Mouse (Mus musculus): ENCODE results near the gene Ehd1. TPM values are rescaled to one million over a fixed set of nuclear protein-coding genes. Genes with fewer than 3 reads are reported as not detected.
A peak's percentile ranks its signal among the peaks of the same experiment; 100 is the strongest.

The Ehd1 gene
- polyA plus RNA-seq, 1 experiment from 2014 or later = 70.0 TPM

DNA sequence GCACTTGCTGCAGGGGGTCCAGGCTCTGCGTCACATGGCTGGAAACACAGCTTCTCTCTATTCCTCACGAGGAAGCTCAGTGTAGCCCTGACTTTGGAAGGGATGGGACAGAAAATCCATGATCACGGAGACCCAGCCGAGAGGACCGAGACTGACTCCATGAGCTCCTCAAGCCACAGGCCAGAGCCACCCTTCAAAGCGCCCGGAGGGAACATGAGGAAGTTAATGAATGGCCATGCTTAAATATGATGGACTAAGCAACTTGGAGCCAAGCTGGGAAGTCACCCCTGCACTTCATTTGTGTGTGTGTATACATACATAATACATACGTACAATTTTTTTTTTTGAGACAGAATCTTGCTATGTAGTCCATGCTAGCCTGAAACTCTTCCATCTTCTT is 5.3 kb upstream of the Ehd1 start:
- Histone ChIP-seq H3K4me1 (peaks cover 14% of the 10 kb centered on the region), H3K9me3 (no peaks in the 10 kb centered on the region), H3K4me3 (no peak overlapping the region), H3K36me3 (no peaks in the 10 kb centered on the region), H3K9ac (peak overlapping the region; percentile 44; the same call in 1 of the 2 replicates), H3K27ac (replicated peaks) (no peak overlapping the region), H3K4me2 (no peak overlapping the region), H3K27me3 (replicated peaks) (peaks cover 20% of the 10 kb centered on the region)
- no peak for ATAC-seq (ENCODE audit: extremely low read depth, insufficient number of reproducible peaks, low FRiP score, low TSS enrichment)
- WGBS = 37% methylated on average over 8 of the region's 8 CpGs

DNA sequence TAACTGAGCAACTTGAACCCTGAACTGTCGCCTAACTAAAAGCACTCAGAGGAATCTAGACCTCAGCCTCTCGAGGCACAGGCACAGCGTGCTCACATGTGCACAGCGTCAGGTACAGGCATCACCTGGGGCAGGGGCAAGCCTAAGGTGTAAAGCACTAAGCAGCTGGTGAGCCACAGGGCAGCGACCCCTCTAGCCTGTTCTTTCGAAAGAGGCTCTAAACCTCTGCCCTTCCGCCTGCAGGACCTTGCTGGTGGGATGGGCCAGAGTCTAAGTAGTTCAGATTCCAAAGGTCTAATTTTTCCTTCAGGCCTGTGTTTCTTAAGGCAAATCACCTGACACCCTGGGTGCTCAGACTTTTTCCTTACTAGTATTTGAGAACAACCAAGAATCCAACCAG is 4.5 kb upstream of the Ehd1 start:
- no peak for ATAC-seq (ENCODE audit: extremely low read depth, insufficient number of reproducible peaks, low FRiP score, low TSS enrichment)
- 69% methylated on average over 7 of the region's 7 CpGs for WGBS
- no peak overlapping the region for H3K4me3 ChIP-seq

DNA sequence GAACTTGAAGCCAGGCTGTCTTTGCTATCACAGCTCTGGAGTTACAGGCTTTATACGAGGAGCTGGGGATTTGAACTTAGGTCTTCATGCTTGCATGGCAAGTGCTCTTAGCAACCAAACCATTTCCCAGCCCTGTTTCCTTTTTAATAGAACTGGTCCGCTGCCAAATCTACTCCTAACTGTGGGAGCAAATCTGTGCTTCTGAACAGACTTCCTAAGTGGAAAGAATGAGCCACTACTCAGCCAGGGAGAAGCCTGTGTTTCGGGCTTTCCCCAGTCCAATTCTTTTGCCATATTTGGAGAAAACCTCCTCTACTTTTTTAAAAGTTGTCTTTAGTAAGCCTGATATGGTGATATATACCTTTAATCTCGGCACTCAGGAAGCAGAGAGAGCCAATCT is 3.8 kb upstream of the Ehd1 start:
- H3K4me2 ChIP-seq = no peak overlapping the region
- no peaks in the 10 kb centered on the region for H3K36me3 ChIP-seq
- peaks cover 14% of the 10 kb centered on the region for H3K27me3 ChIP-seq (replicated peaks)
- peaks cover 16% of the 10 kb centered on the region for H3K4me1 ChIP-seq
- peak overlapping the region; percentile 37 for H3K27ac ChIP-seq (replicated peaks)
- ATAC-seq (ENCODE audit: extremely low read depth, insufficient number of reproducible peaks, low FRiP score, low TSS enrichment) = no peak
- H3K9me3 ChIP-seq = no peaks in the 10 kb centered on the region
- H3K4me3 ChIP-seq = no peak overlapping the region
- 59% methylated on average over 4 of the region's 4 CpGs for WGBS
- no peak overlapping the region for H3K9ac ChIP-seq

More for the DNA sequence above, 4.5 kb upstream of the Ehd1 start:
- Histone ChIP-seq H3K9me3 (no peaks in the 10 kb centered on the region), H3K4me1 (peaks cover 14% of the 10 kb centered on the region), H3K27me3 (replicated peaks) (peaks cover 17% of the 10 kb centered on the region), H3K4me2 (no peak overlapping the region), H3K27ac (replicated peaks) (no peak overlapping the region), H3K9ac (no peak overlapping the region), H3K36me3 (no peaks in the 10 kb centered on the region)

DNA sequence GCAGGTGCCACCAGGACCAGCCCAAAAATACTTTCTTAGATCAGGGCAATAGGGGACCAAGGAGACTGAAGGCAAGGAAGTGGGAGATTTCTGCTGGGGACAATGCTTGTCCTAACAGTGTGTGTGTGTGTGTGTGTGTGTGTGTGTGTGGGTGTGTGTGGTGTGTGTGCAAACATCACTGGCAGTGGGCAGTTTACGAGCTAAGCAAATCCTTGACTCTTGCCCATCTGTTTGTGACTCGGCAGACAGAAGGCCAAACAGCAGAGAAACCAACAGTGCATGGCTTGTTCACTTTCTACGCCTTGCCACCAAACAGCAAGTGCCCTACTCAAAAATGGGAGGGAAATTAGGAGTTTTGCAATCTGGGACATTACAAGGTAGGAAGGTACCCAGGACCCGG is 2.9 kb upstream of the Ehd1 start:
- 79% methylated on average over 4 of the region's 4 CpGs for WGBS
- peak overlapping the region; percentile 37; the same call in 1 of the 2 replicates for H3K27ac ChIP-seq (replicated peaks)
- peaks cover 14% of the 10 kb centered on the region for H3K27me3 ChIP-seq (replicated peaks)
- H3K4me3 ChIP-seq = no peak overlapping the region
- ATAC-seq (ENCODE audit: extremely low read depth, insufficient number of reproducible peaks, low FRiP score, low TSS enrichment) = no peak
- H3K4me2 ChIP-seq = no peak overlapping the region
- no peaks in the 10 kb centered on the region for H3K9me3 ChIP-seq
- no peaks in the 10 kb centered on the region for H3K36me3 ChIP-seq
- H3K4me1 ChIP-seq = peaks cover 22% of the 10 kb centered on the region
- H3K9ac ChIP-seq = no peak overlapping the region

DNA sequence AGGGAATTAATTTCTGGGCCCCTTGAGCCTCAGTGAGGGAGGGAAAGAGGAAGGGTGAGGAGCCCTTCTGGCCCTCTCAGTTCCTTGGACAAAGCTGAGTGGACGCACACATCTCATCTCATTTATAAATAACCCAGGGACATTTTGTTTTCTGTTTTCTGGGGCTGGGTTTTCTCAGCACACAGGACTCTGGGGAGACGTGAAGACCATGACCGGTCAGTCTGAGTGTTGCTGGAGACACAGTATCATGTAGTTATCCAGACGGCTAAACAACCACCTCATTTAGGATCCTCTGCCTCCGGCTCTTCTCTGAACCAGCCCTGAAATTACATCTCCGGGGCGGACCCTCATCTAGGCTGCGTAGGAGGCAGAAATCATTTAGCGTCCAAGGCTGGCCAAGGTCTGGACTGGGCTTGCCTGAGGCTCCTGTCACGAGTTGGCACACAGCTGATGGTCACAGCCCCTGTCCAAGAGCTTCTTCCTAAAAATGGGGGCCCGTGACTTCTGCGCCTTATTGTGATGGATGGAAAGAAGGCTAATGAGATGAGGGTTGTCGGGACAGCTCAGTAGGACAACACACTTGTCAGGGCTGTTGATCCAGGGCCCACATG is 2.4 kb upstream of the Ehd1 start:
- 87% methylated on average over 13 of the region's 13 CpGs for WGBS
- no peak overlapping the region for H3K9ac ChIP-seq
- no peak overlapping the region for H3K4me2 ChIP-seq
- H3K27ac ChIP-seq (replicated peaks) = no peak overlapping the region
- H3K9me3 ChIP-seq = no peaks in the 10 kb centered on the region
- H3K4me3 ChIP-seq = no peak overlapping the region
- no peaks in the 10 kb centered on the region for H3K36me3 ChIP-seq
- H3K4me1 ChIP-seq = peaks cover 27% of the 10 kb centered on the region
- peaks cover 14% of the 10 kb centered on the region for H3K27me3 ChIP-seq (replicated peaks)
- no peak for ATAC-seq (ENCODE audit: extremely low read depth, insufficient number of reproducible peaks, low FRiP score, low TSS enrichment)

DNA sequence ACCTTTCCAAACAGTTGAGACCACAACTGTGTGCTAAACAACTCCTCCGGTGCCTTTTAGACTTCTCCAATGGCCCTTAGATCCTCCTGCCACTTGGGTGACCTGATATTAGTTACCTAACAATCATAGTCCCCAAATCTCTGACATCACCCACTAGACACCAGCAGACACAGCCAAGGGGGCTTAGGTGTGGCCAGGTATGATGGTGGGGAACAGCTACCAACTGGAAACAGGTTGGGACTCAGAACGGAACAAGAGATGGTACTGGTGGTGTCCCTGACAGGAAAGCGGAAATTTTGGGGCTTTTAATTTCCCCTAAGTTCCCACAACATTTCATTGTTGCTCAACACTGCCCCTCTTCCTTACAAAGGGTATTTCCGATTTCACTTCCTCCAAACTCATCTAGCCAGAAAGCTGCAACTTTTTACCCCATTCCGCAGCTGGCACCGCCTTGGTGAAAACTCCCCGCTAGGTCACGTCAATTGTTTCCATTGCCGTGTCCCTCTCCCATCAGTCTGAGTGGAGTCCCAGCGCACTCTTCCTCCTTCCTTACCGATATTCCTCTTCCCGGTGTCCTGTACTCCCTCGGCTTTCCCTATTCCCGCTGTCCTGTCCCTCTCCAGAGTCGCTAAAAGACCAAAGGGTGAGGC is 660 bp upstream of the Ehd1 start:
- H3K36me3 ChIP-seq = peaks cover 10% of the 10 kb centered on the region
- 9% methylated on average over 15 of the region's 15 CpGs for WGBS

DNA sequence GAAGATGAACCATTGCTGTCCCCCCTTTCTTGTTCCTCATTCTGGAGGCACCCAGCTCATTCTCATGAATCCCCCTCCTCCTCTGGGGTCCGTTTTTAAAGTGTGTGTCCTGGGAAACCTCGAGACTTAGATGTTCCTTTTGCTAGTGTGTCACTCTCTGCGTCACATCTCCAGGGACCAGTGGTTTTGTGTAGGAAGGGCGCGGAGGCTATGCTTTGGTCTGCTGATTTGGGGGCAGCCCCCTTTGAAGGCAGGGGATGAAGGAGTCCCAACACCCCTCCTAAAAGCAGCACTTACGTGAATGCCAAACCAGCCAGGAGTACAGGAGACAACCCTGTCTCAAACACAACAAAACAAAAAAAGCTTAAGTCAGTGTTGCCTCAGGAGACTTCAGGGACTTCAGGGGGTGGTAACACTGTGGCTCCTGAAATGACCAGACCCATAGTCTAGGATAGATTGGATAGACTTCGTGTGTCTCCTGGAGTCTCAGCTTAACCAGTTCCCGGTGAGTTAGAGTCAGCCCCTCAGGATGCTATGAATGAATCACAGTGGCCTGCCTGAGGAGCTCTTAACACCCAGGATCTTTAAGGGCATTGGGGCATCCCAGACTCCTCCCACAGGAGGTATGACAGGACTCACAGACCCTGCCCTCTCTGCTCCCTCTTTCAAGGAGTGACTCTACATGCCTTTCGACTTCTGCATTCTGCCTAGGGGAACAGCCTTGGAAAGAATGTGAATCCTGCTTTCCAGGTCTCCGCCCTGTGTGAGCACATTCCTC is 1.3 kb downstream of the Ehd1 start:
- WGBS = 2% methylated on average over 10 of the region's 10 CpGs
- H3K4me1 ChIP-seq = peaks cover 63% of the 10 kb centered on the region

More for the DNA sequence above, 660 bp upstream of the Ehd1 start:
- Histone ChIP-seq H3K27ac (replicated peaks) (peak overlapping the region; percentile 84), H3K4me3 (peak overlapping the region; percentile 92), H3K9ac (peak overlapping the region; percentile 78), H3K27me3 (replicated peaks) (peaks cover 11% of the 10 kb centered on the region), H3K4me2 (peak overlapping the region; percentile 92), H3K9me3 (no peaks in the 10 kb centered on the region), H3K4me1 (peaks cover 45% of the 10 kb centered on the region)
- no peak for ATAC-seq (ENCODE audit: extremely low read depth, insufficient number of reproducible peaks, low FRiP score, low TSS enrichment)

DNA sequence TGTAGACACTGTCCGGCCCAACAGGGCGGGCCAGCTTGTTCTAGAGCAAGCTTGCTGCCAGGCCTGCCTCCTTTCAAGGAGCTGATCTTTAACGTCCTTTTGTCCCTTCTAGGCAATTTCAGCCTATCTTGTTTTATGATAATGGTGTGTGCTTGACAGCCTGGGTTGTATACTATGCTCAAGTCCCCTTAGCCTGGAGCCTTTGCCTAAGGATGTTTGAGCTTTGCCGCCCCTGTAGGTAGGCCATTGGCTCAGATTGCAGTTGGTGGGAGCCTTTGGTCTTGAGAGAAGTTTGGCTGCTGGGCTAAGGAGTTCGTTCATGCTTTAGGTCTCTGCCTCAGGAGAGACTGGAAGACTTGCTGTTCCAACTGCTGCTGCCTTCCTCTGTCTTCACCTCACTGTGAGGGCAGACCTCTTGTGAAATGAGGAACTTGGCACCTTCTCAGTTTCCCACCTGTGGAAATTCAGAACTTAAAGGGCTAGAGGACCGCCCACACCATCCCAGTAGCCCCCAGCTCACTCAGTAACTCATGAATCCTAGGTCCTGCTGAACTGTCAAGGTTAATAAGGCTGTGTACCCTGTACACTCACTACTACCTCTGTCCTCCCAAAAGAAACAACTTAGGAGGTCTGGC is 2.0 kb downstream of the Ehd1 start:
- peak overlapping the region; percentile 92 for H3K4me3 ChIP-seq
- no peak for ATAC-seq (ENCODE audit: extremely low read depth, insufficient number of reproducible peaks, low FRiP score, low TSS enrichment)
- peaks cover 37% of the 10 kb centered on the region for H3K36me3 ChIP-seq
- WGBS = 25% methylated on average over 6 of the region's 6 CpGs
- H3K9me3 ChIP-seq = no peaks in the 10 kb centered on the region
- peak overlapping the region; percentile 78 for H3K27ac ChIP-seq (replicated peaks)
- H3K4me2 ChIP-seq = peak overlapping the region; percentile 92
- no peaks in the 10 kb centered on the region for H3K27me3 ChIP-seq (replicated peaks)
- H3K9ac ChIP-seq = peak overlapping the region; percentile 96
- peaks cover 70% of the 10 kb centered on the region for H3K4me1 ChIP-seq

More for the DNA sequence above, 1.3 kb downstream of the Ehd1 start:
- peak overlapping the region; percentile 92 for H3K4me3 ChIP-seq
- H3K4me2 ChIP-seq = peak overlapping the region; percentile 92
- peak overlapping the region; percentile 78 for H3K27ac ChIP-seq (replicated peaks)
- no peaks in the 10 kb centered on the region for H3K27me3 ChIP-seq (replicated peaks)
- ATAC-seq (ENCODE audit: extremely low read depth, insufficient number of reproducible peaks, low FRiP score, low TSS enrichment) = peak; percentile 16; the same call in 1 of the 2 replicates
- H3K36me3 ChIP-seq = peaks cover 30% of the 10 kb centered on the region
- H3K9me3 ChIP-seq = no peaks in the 10 kb centered on the region
- H3K9ac ChIP-seq = peak overlapping the region; percentile 96

DNA sequence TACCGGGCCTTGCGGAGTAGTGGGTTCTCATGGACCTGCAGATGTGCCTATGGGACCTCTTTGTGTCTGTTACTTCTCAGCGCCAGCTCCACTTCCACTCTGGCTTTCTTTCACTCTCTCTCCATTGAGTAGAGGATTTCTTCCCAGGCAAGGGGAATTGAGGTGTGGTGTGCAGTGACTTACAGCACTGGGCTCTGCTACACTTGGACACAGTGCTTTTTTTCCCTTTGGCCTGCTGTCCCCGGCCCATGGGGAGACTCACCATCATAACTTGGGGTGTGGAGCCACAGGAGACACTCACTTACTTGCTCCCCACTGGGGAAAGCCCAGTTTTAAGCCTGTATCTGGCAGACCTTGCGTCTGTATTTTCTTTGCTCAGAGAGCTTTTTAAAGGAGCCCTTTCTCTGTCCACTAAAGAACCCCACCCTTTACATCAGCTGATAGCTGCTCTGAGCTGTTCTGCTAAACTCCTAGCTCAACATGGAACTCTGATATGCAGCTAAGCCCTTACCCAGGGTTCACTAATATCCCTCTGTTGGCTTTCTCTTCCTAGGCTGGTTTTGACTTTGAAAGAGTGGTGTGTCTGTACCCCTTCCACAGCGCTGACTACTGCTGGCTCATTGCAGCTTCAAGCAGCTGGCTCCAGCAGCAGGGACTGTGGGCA is 3.1 kb downstream of the Ehd1 start:
- Histone ChIP-seq H3K4me2 (peak overlapping the region; percentile 92), H3K4me1 (peaks cover 81% of the 10 kb centered on the region), H3K27me3 (replicated peaks) (no peaks in the 10 kb centered on the region), H3K27ac (replicated peaks) (peak overlapping the region; percentile 78), H3K9ac (peak overlapping the region; percentile 96), H3K9me3 (no peaks in the 10 kb centered on the region), H3K4me3 (peak overlapping the region; percentile 92), H3K36me3 (peaks cover 43% of the 10 kb centered on the region)
- WGBS = 70% methylated on average over 6 of the region's 6 CpGs
- no peak for ATAC-seq (ENCODE audit: extremely low read depth, insufficient number of reproducible peaks, low FRiP score, low TSS enrichment)

DNA sequence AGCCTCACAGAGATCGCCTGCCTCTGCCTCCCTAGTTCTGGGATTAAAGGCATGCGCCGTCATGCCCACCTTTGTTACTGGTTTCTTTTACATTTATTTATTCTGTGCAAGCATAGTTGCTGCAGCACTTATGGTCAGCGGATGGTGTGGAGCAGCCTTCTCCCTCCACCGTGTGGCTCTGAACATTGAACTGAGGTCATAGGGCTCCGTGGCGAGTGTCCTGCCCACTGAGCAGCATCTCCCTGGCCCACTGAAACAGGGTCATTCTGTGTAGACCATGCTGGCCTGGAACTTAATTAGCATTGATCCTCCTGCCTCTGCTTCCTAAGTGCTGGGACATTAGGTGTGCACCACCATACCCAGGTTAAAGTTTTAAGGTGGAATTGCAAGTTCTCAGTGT is 4.0 kb downstream of the Ehd1 start:
- Histone ChIP-seq H3K4me1 (peaks cover 86% of the 10 kb centered on the region), H3K36me3 (peaks cover 52% of the 10 kb centered on the region), H3K27ac (replicated peaks) (0 out of 2 replicates have a peak overlapping the region, but pooled peaks have one; percentile 6)

More for the DNA sequence above, 4.0 kb downstream of the Ehd1 start:
- ATAC-seq (ENCODE audit: extremely low read depth, insufficient number of reproducible peaks, low FRiP score, low TSS enrichment) = no peak
- peak overlapping the region; percentile 96 for H3K9ac ChIP-seq
- 79% methylated on average over 7 of the region's 7 CpGs for WGBS
- no peaks in the 10 kb centered on the region for H3K9me3 ChIP-seq
- no peaks in the 10 kb centered on the region for H3K27me3 ChIP-seq (replicated peaks)
- 0 out of 2 replicates have a peak overlapping the region, but pooled peaks have one; percentile 92 for H3K4me3 ChIP-seq
- peak overlapping the region; percentile 92 for H3K4me2 ChIP-seq

All from heart, embryonic 13.5 days (tissue).